Mouse (Mus musculus) embryonic fibroblast, embryonic 13.5 days (primary cell): ENCODE data around the gene Ddx19b.

Experiments
- CTCF ChIP-seq: IDR thresholded peaks from 2 replicates; pipeline ENCODE4 v1.5.1; 2011; ENCODE audit warnings: mild to moderate bottlenecking, control low read depth, low read length, moderate library complexity, borderline replicate concordance; ENCODE audit not compliant: insufficient read depth
- POLR2A ChIP-seq: IDR thresholded peaks from 2 replicates; pipeline ENCODE4 v1.6.1; 2011; ENCODE audit warnings: low read depth, mild to moderate bottlenecking, control low read depth, low read length, moderate library complexity

DNA sequence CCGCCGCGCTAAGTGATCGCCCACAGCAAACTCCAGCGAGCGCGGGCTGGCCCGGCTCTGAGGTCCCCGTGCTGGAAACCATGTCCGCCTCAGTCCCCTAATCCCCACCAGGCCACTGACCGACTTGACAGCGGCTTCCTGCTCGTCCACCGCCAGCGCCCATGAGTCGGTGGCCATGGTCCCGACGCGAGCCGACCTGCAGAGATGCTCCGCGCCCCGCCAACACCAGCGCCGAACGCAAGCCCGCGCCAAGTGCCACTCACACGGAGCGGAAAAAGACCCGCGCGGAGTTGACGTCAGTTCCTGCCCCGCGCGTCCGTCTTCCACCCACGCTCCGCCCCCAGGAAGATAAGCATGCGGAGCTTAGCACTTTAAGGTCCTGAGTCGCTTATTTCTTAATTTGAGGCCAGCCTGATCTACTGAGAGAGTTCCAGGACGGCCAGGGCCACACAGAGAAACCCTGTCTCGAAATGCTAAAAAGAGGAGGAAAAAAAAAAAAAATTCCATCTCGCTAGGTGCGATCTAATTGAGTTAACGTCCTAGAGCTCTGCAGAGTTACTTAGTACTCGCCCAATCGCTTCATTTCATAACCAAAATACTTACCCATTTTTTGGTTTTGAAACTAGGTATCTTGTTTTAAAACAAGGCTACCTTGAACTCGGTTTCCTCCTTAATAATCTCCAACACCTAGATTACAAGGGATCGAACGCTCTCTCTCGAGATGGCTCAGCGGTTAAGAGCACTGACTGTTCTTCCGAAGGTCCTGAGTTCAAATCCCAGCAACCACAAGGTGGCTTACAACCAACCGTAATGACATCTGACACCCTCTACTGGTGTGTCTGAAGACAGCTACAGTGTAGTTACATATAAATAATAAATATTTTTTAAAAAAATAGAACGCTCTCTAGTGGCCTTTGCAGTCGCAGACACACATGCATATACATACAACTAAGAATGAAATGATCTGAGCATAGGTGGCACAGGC lies 33.7 kb downstream of the Ddx19b start, which contains the start of gene Ddx19a:
- TF ChIP-seq POLR2A (peak; percentile 91), CTCF (no peak)
